Mouse (Mus musculus) hindbrain, embryonic 13.5 days (tissue): ENCODE data around the gene Piga. TPM values are rescaled to one million over a fixed set of nuclear protein-coding genes. Genes with fewer than 3 reads are reported as not detected.

Experiments
- polyA plus RNA-seq: library from polyadenylated mRNA; unstranded; fragments of >200 nt; fragmentation: Nextera tagmentation; extraction: Ambion mirVana; gene quantifications from 2 replicates; pipeline ENCODE4 v1.2.1, GENCODE M21; 2015

Gene Piga
- polyA plus RNA-seq, 1 experiment from 2014 or later = 6.4 TPM

Other genes starting within 250 kb of the Piga start
- 0.31 and 0.76 TPM in 2 replicates for gene Bmx, start 161.6 kb upstream of the Piga start, polyA plus RNA-seq
- gene Pir, start 150.4 kb upstream of the Piga start, polyA plus RNA-seq = 3.4 and 3.9 TPM in 2 replicates
- gene Vegfd, start 46.4 kb upstream of the Piga start, polyA plus RNA-seq = 0.52 and 0.74 TPM in 2 replicates
- not detected in 2 replicates for gene Asb11, start 17.2 kb downstream of the Piga start, polyA plus RNA-seq
- 0.14 and 0.28 TPM in 2 replicates for gene Asb9, start 86.5 kb downstream of the Piga start, polyA plus RNA-seq